Mouse (Mus musculus): ENCODE data around the gene Mylk3.

Gene Mylk3

GRCm38 (mm10) chr8:85381926-85382325 lies 4.2 kb downstream of the Mylk3 start:
- DNase-seq (ENCODE audit: low read depth, low spot score), result peak; percentile 56

- DNase-seq (ENCODE audit: low read depth, low spot score), result no peak
Measured at GRCm38 (mm10) chr8:85380824-85381209, 5.3 kb downstream of the Mylk3 start.

GRCm38 (mm10) chr8:85380123-85380823 lies 5.9 kb downstream of the Mylk3 start:
- no peak for DNase-seq (ENCODE audit: low read depth, low spot score)

GRCm38 (mm10) chr8:85379142-85379781 lies 6.9 kb downstream of the Mylk3 start:
- peak; percentile 58 for DNase-seq (ENCODE audit: low read depth, low spot score)

GRCm38 (mm10) chr8:85376516-85376915 lies 9.6 kb downstream of the Mylk3 start:
- no peak for DNase-seq (ENCODE audit: low read depth, low spot score)

- no peak for DNase-seq (ENCODE audit: low read depth, low spot score)
Measured at GRCm38 (mm10) chr8:85374286-85374685, 11.9 kb downstream of the Mylk3 start.

- no peak for DNase-seq (ENCODE audit: low read depth, low spot score)
Measured at GRCm38 (mm10) chr8:85373435-85374039, 12.6 kb downstream of the Mylk3 start.

GRCm38 (mm10) chr8:85372465-85372839 lies 13.7 kb downstream of the Mylk3 start:
- no peak for DNase-seq (ENCODE audit: low read depth, low spot score)

- peak; percentile 81 for DNase-seq (ENCODE audit: low read depth, low spot score)
Measured at GRCm38 (mm10) chr8:85371736-85372464, 14.2 kb downstream of the Mylk3 start.

GRCm38 (mm10) chr8:85365176-85365575 lies 21.0 kb downstream of the Mylk3 start:
- DNase-seq (ENCODE audit: low read depth, low spot score), result no peak

GRCm38 (mm10) chr8:85364628-85365027 lies 21.5 kb downstream of the Mylk3 start:
- no peak for DNase-seq (ENCODE audit: low read depth, low spot score)

GRCm38 (mm10) chr8:85363406-85363805 lies 22.7 kb downstream of the Mylk3 start:
- no peak for DNase-seq (ENCODE audit: low read depth, low spot score)

GRCm38 (mm10) chr8:85362211-85362610 lies 23.9 kb downstream of the Mylk3 start:
- DNase-seq (ENCODE audit: low read depth, low spot score), result no peak

- DNase-seq (ENCODE audit: low read depth, low spot score), result no peak
Measured at GRCm38 (mm10) chr8:85353287-85353686, 32.9 kb downstream of the Mylk3 start.

GRCm38 (mm10) chr8:85339871-85340573 lies 46.1 kb downstream of the Mylk3 start:
- peak; percentile 16 for DNase-seq (ENCODE audit: low read depth, low spot score)

GRCm38 (mm10) chr8:85337681-85338080 lies 48.5 kb downstream of the Mylk3 start:
- no peak for DNase-seq (ENCODE audit: low read depth, low spot score)

- no peak for DNase-seq (ENCODE audit: low read depth, low spot score)
Measured at GRCm38 (mm10) chr8:85336211-85336933, 49.8 kb downstream of the Mylk3 start.

- no peak for DNase-seq (ENCODE audit: low read depth, low spot score)
Measured at GRCm38 (mm10) chr8:85335105-85335504, 51.0 kb downstream of the Mylk3 start.

GRCm38 (mm10) chr8:85329506-85329905 lies 56.6 kb downstream of the Mylk3 start:
- DNase-seq (ENCODE audit: low read depth, low spot score), result peak; percentile 9

GRCm38 (mm10) chr8:85327036-85327435 lies 59.1 kb downstream of the Mylk3 start:
- DNase-seq (ENCODE audit: low read depth, low spot score), result peak; percentile 3

- no peak for DNase-seq (ENCODE audit: low read depth, low spot score)
Measured at GRCm38 (mm10) chr8:85323084-85323483, 63.1 kb downstream of the Mylk3 start.

Data from brain, adult 2 months (tissue).